Comparison of ENCODE assay signal across 17 mouse cellular contexts in genomic region chr2:127737885-127738284, GRCm38 (mm10). TPM values are rescaled to one million over a fixed set of nuclear protein-coding genes. Genes with fewer than 3 reads are reported as not detected.
"Had no signal": no experiment of that assay in that cellular context is flagged by ENCODE, and none has a peak within 500 bp of the region (broad histone marks: within the 10 kb centered on the region; RNA-seq: fewer than 3 reads in every experiment).

No protein-coding gene starts in this region.

- H3K27me3 ChIP-seq: limb, embryonic 12.5 days; liver, embryonic 13.5 days; lung, embryonic 15.5 days; midbrain, embryonic 15.5 days; neural tube, embryonic 12.5 days had no signal

- DNase-seq: kidney, postnatal 14 days; layer of hippocampus, adult 9-11 months; liver; liver, embryonic 13.5 days; liver, postnatal 0 days; lung, postnatal 14 days; thymus, adult 18-20 months; thymus, postnatal 14 days had no signal

- ATAC-seq: liver, postnatal 0 days; midbrain, embryonic 15.5 days had no signal

- H3K9me3 ChIP-seq: limb, embryonic 12.5 days; liver, embryonic 13.5 days; lung, embryonic 15.5 days; megakaryocyte, embryonic 14.5 days; midbrain, embryonic 15.5 days; neural tube, embryonic 12.5 days had no signal

- H3K9ac ChIP-seq: limb, embryonic 12.5 days; liver, embryonic 13.5 days; liver, postnatal 0 days; lung, embryonic 15.5 days; midbrain, embryonic 15.5 days; neural tube, embryonic 12.5 days had no signal

- H3K4me3 ChIP-seq: limb, embryonic 12.5 days; liver, embryonic 13.5 days; lung, embryonic 15.5 days; megakaryocyte, embryonic 14.5 days; midbrain, embryonic 15.5 days; neural tube, embryonic 12.5 days had no signal

- H3K4me1 ChIP-seq: limb, embryonic 12.5 days; liver, embryonic 13.5 days; lung, embryonic 15.5 days; midbrain, embryonic 15.5 days; neural tube, embryonic 12.5 days had no signal

- H3K36me3 ChIP-seq: liver, embryonic 13.5 days; midbrain, embryonic 15.5 days; neural tube, embryonic 12.5 days had no signal

- H3K27ac ChIP-seq: limb, embryonic 12.5 days; liver, embryonic 13.5 days; lung, embryonic 15.5 days; macrophage; midbrain, embryonic 15.5 days; neural tube, embryonic 12.5 days had no signal

- H3K4me2 ChIP-seq: limb, embryonic 12.5 days; liver, embryonic 13.5 days; lung, embryonic 15.5 days; midbrain, embryonic 11.5 days; midbrain, embryonic 15.5 days; neural tube, embryonic 12.5 days had no signal

RNA-seq across cellular contexts. Expression of gene Mall, which starts 8.2 kb away (rescaled TPM):
- total RNA-seq: monocyte, adult 5-6 weeks; neutrophil, adult 5-6 weeks had no signal
- polyA plus RNA-seq: macrophage had no signal

RNA-seq across cellular contexts. Expression of gene Nphp1, which starts 50.8 kb away (rescaled TPM):
- total RNA-seq: monocyte, adult 5-6 weeks had no signal
